Mouse (Mus musculus) brain, embryonic 14.5 days (tissue): ENCODE data around the gene Grm4.

Source experiments
- CTCF ChIP-seq: fragments of 200-500 bp; IDR thresholded peaks from 2 replicates; pipeline ENCODE4 v1.5.1; 2012; ENCODE audit warnings: inconsistent platforms, mild to moderate bottlenecking, moderate library complexity, borderline replicate concordance; ENCODE audit not compliant: insufficient read depth, insufficient read length; ENCODE audit errors: extremely low read depth
- POLR2A ChIP-seq: fragments of 200-500 bp; IDR thresholded peaks from 2 replicates; pipeline ENCODE4 v1.6.1; 2012; ENCODE audit warnings: mild to moderate bottlenecking, inconsistent platforms, borderline replicate concordance; ENCODE audit not compliant: poor library complexity, insufficient read depth, insufficient read length, severe bottlenecking; ENCODE audit errors: extremely low read depth

DNA sequence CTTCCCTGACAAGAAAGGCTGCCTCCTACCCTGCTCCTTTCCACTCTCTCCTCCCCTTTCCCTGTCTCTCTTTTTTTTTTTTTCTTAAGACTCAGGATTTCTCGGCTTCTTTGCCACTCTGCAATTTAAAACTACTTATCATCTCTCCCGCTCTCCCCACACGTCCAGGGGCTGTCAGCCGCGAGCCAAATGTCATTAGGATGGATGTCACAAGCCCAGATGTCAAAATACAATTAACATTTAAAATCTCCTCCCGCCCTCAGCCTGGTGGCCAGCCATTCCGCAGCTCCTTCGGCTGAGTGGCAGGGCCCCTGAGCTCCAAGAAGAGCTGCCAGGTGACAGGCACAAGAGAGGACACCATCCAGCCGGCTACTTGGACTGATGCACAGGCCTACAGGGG, 2.9 kb downstream of the Grm4 start:
- no peak for TF ChIP-seq CTCF
- TF ChIP-seq POLR2A, result no peak
